Mouse (Mus musculus) heart, embryonic 13.5 days (tissue): ENCODE data around the gene Prl7d1. TPM values are rescaled to one million over a fixed set of nuclear protein-coding genes. Genes with fewer than 3 reads are reported as not detected.
"Not testable (repeated sequence)": the region's sequence is repeated elsewhere in the genome, so short reads cannot be mapped to it uniquely, and the experiment has no call there.

Experiments used
- ATAC-seq: fragments of 200-750 bp; cut with Nextera tagmentation; 2 replicates; pipeline ENCODE4 v1.8.0; 2017; ENCODE audit warnings: moderate TSS enrichment; ENCODE audit not compliant: insufficient number of reproducible peaks, low FRiP score, low TSS enrichment; ENCODE audit errors: extremely low read depth
- H3K27ac ChIP-seq: fragments of 300-500 bp; sonication (generic); replicated peaks from 2 replicates; pipeline ENCODE4 v1.5.1; 2015; ENCODE audit warnings: moderate library complexity, mild to moderate bottlenecking, inconsistent platforms
- H3K27me3 ChIP-seq: fragments of 300-500 bp; sonication (generic); replicated peaks from 2 replicates; pipeline ENCODE4 v1.6.1; 2015; ENCODE audit warnings: mild to moderate bottlenecking, inconsistent platforms
- H3K36me3 ChIP-seq: fragments of 300-500 bp; sonication (generic); 2 replicates; pipeline ENCODE4 v1.6.1; 2015; ENCODE audit warnings: mild to moderate bottlenecking, inconsistent platforms
- H3K4me1 ChIP-seq: fragments of 300-500 bp; sonication (generic); 2 replicates; pipeline ENCODE4 v1.6.1; 2015; ENCODE audit warnings: inconsistent platforms
- H3K4me2 ChIP-seq: fragments of 300-500 bp; sonication (generic); 2 replicates; pipeline ENCODE4 v1.6.1; 2015; ENCODE audit warnings: inconsistent platforms, mild to moderate bottlenecking, moderate library complexity
- H3K4me3 ChIP-seq: fragments of 300-500 bp; sonication (generic); 2 replicates; pipeline ENCODE4 v1.5.1; 2015; ENCODE audit warnings: moderate library complexity, mild to moderate bottlenecking, inconsistent platforms
- H3K9ac ChIP-seq: fragments of 300-500 bp; sonication (generic); 2 replicates; pipeline ENCODE4 v1.6.1; 2015; ENCODE audit warnings: inconsistent platforms, mild to moderate bottlenecking, moderate library complexity
- H3K9me3 ChIP-seq: fragments of 300-500 bp; sonication (generic); 2 replicates; pipeline ENCODE4 v1.6.1; 2016; ENCODE audit warnings: inconsistent platforms
- WGBS: fragments of 180-500 bp; shearing (Covaris S2); methylation state at CpG from one replicate; pipeline ENCODE4 v1.1.7; 2015; ENCODE audit warnings: mixed read lengths; 5-methylcytosine and 5-hydroxymethylcytosine counted together
- polyA plus RNA-seq: library from polyadenylated mRNA; unstranded; fragments of >200 nt; fragmentation: Nextera tagmentation; extraction: Ambion mirVana; gene quantifications from 2 replicates; pipeline ENCODE4 v1.2.1, GENCODE M21; 2015

Gene Prl7d1
- polyA plus RNA-seq, result not detected in 2 replicates

DNA sequence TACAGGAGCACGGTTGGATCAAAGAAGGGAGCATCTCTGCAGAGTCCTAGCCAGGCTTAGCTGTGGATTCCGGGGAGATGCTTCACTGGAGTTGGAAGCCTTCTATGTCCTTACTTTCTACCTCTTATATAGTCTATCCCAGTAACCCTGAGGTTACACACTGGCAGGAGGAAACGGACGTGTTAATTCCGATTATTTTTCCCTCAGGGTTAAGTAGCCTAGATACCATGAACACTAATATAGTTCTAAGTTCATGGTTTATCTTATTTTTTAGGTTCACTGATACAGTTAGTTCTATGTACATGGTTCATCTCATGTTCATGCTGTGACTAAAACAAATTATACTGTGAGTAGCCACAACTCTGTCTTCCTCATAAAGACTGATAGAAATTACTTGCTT lies at the start of gene Prl7d1:
TSS of gene Prl7d1 (minus strand) at position 101 of the 400 bp plus-strand sequence.
- Histone ChIP-seq H3K4me1 (no peaks in the 10 kb centered on the region), H3K9ac (no peak within 1 kb of the TSS), H3K9me3 (no peaks in the 10 kb centered on the region), H3K27ac (no peak within 1 kb of the TSS), H3K36me3 (no peaks in the 10 kb centered on the region), H3K4me3 (no peak within 1 kb of the TSS), H3K4me2 (no peak within 1 kb of the TSS), H3K27me3 (no peaks in the 10 kb centered on the region)
- 80% methylated on average over 5 of the region's 5 CpGs for WGBS
- ATAC-seq, result no peak

DNA sequence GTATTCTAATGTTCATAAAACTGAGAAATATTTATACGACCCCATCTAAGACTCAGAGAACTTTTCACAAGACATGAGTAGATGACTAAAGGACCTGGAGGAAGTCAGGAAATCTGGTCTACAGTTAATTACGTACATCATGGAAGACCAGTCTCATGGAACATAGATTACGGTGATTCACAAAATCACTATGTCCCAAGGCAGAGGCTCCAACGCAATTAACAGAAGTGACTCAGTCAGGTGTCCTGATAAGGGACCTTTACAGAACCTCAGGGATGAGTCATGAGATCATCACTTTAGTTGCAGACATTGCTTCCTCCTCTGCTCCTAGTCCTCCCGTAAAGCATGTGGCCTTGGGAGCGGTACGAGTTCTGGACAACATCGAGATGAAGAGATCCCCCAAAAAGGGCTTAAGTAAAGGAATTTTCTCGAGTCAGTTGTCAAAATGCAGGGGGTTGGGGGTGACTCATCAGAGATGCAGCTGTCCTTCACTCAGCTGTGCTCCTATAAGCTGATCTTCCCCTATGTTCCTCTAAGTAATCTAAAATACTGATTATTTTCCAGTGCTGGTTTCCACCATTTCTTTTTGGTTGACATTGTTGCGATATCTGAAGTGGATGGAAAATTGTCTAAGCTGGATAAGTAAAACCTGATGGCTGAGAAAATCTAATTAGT lies 18.1 kb upstream of the Prl7d1 start:
- 74% methylated on average over 10 of the region's 10 CpGs for WGBS
- H3K4me1 ChIP-seq, result no peaks in the 10 kb centered on the region
- no peak overlapping the region for H3K4me3 ChIP-seq
- no peak overlapping the region for H3K27ac ChIP-seq
- H3K4me2 ChIP-seq, result no peak overlapping the region
- H3K27me3 ChIP-seq, result no peaks in the 10 kb centered on the region
- no peaks in the 10 kb centered on the region for H3K9me3 ChIP-seq
- no peak for ATAC-seq
- no peaks in the 10 kb centered on the region for H3K36me3 ChIP-seq
- H3K9ac ChIP-seq, result no peak overlapping the region

DNA sequence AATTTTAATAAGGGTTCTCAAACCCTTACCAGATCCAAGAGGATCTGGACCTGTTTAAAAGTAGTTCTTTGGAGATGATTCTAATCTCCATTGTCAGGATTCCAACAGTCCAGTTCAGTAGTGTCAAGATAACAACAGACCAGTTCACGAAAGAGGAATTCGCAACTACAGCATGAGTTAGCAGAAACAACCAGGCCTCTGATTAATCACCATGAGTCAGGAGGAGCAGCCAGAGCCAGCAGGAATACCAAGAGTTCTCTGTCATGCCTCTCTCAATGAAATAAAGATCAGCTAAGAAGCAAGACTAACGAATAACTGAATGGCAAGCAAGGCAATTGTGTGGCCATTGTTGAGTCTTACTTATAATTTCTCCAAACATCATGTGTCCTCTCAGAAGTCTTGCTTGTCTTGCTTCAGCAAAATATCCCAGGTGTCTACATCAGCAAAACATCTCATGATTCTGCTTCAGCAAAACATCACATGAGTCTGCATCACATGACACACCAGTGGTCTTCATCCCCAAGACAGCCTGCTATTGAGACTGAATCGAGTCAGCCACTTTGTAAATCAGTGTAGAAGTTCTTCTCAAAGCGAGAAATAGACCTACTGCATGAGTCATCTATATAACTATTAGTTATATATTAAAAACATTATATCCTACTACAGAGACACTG lies 13.9 kb upstream of the Prl7d1 start:
- H3K4me2 ChIP-seq, H3K4me1 ChIP-seq, H3K9me3 ChIP-seq, H3K27me3 ChIP-seq, H3K27ac ChIP-seq, H3K4me3 ChIP-seq, ATAC-seq, H3K36me3 ChIP-seq, H3K9ac ChIP-seq: not testable (repeated sequence)
- WGBS, result 72% methylated on average over 5 of the region's 5 CpGs

DNA sequence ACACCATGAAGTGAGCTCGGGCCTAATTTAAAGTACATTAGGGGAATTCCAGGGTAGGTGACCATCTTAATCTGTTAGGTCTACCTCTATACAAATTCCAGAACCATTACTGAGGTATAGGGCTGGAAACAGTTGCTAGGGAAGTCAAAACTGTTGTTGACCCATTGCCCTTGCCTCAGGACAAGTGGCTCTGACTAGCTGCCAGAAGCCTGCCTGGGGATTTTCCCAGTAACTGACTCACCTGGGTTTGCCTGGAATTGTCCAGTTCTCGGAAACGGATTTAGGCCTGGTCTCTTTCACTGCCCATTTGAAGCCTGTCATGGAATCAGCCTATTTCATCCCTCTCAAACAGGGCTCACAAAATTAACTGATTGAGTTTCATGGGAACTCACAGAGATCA lies 8.5 kb upstream of the Prl7d1 start:
- H3K36me3 ChIP-seq, H3K27ac ChIP-seq, ATAC-seq, H3K9me3 ChIP-seq, H3K9ac ChIP-seq, H3K4me2 ChIP-seq, H3K4me3 ChIP-seq, H3K4me1 ChIP-seq, H3K27me3 ChIP-seq: not testable (repeated sequence)
- WGBS, result 68% methylated on average over 3 of the region's 3 CpGs

DNA sequence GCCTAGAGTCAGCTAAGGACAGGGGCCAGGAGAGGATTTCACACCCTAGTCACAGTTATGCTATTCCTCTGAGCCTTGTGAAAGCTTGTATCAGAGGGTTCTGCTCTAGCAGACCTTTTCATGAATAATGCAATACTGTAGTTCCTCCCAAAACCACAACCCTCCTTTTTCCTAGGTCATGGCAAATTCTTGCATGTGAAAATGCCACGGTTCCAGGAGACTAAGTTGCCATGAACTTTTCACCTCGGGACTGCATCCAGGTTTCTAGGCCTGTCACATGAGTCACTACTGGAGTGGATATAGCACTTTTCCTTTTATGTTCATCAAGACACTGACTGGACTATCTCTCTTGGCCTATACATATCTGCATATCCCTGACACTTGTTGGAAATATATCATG lies 10.0 kb downstream of the Prl7d1 start:
- Histone ChIP-seq H3K4me2 (no peak overlapping the region), H3K4me3 (no peak overlapping the region), H3K27ac (no peak overlapping the region), H3K4me1 (no peaks in the 10 kb centered on the region), H3K9ac (no peak overlapping the region), H3K9me3 (0 out of 2 replicates have a peak, but pooled peaks cover 4% of the 10 kb centered on the region), H3K36me3 (no peaks in the 10 kb centered on the region), H3K27me3 (no peaks in the 10 kb centered on the region)
- no peak for ATAC-seq
- 51% methylated on average over 2 of the region's 2 CpGs for WGBS

DNA sequence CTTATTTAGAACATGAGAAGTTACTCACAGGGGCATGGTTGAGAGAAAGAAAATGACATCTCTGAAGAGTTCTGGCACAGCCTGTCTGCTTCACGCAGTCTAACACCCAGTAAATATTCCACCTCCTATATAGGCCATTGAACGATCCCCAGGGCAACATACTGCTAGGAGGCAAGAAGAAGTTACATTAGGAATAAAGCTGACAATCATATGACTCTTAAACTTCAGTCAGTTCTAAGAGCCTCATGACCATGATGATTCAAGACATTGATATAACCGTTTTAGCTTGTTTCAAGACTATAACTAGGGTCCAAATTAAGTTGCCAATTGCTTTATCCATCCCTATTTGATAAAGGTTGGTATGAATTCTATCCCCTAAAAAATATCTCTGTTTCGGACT lies 48.6 kb downstream of the Prl7d1 start, which contains the start of gene Prl7a2:
TSS of gene Prl7a2 (minus strand) at position 101 of the 400 bp plus-strand sequence.
- H3K9ac ChIP-seq, result no peak within 1 kb of the TSS
- no peak for ATAC-seq
- no peaks in the 10 kb centered on the region for H3K4me1 ChIP-seq
- H3K27me3 ChIP-seq, result no peaks in the 10 kb centered on the region
- H3K27ac ChIP-seq, result no peak within 1 kb of the TSS
- H3K9me3 ChIP-seq, result no peaks in the 10 kb centered on the region
- WGBS, result 71% methylated on average over 4 of the region's 4 CpGs
- H3K4me3 ChIP-seq, result no peak within 1 kb of the TSS
- no peak within 1 kb of the TSS for H3K4me2 ChIP-seq
- H3K36me3 ChIP-seq, result no peaks in the 10 kb centered on the region

DNA sequence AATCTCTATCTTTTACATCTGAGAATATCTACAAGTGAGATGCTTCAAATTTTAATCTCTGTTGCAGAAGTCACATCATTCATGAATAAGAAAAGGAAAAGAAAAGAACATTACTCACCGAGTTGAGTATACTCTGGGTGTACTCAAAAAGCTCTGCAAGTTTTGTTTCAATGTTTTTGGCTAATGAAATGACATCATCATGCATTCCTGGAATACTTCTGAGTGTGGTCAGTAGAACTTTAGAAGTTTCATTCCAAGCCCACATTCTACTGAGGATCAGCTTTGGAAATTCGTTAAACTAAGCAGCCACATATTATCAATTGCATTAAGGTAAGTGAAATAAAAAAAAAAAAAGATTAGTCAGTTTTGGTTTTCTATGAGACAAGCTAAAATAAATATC lies 55.8 kb downstream of the Prl7d1 start:
- Histone ChIP-seq H3K9me3 (no peaks in the 10 kb centered on the region), H3K27me3 (no peaks in the 10 kb centered on the region), H3K9ac (no peak overlapping the region), H3K4me2 (no peak overlapping the region), H3K4me1 (no peaks in the 10 kb centered on the region), H3K4me3 (no peak overlapping the region), H3K36me3 (no peaks in the 10 kb centered on the region), H3K27ac (no peak overlapping the region)
- 59% methylated on average over 2 of the region's 2 CpGs for WGBS
- no peak for ATAC-seq

Other genes starting within 250 kb of the Prl7d1 start
- not detected in 2 replicates for gene Prl8a8, start 203.5 kb downstream of the Prl7d1 start, polyA plus RNA-seq
- not detected in 2 replicates for gene Prl8a9, start 152.1 kb downstream of the Prl7d1 start, polyA plus RNA-seq
- not detected in 2 replicates for gene Prl8a1, start 134.6 kb downstream of the Prl7d1 start, polyA plus RNA-seq
- not detected in 2 replicates for gene Prl7b1, start 106.2 kb downstream of the Prl7d1 start, polyA plus RNA-seq
- not detected in 2 replicates for gene Prl7a1, start 74.2 kb downstream of the Prl7d1 start, polyA plus RNA-seq
- gene Prl7a2, start 48.7 kb downstream of the Prl7d1 start, polyA plus RNA-seq, result not detected in 2 replicates
- not detected in 2 replicates for gene Prl7c1, start 64.1 kb upstream of the Prl7d1 start, polyA plus RNA-seq
- not detected in 2 replicates for gene Prl2a1, start 84.9 kb upstream of the Prl7d1 start, polyA plus RNA-seq
- not detected in 2 replicates for gene Prl2c1, start 132.6 kb upstream of the Prl7d1 start, polyA plus RNA-seq